Mouse (Mus musculus) liver, postnatal 0 days (tissue): ENCODE measurements around the gene Ccnd3. TPM values are rescaled to one million over a fixed set of nuclear protein-coding genes. Genes with fewer than 3 reads are reported as not detected.

Experiments
- ATAC-seq: fragments of 200-750 bp; cut with Nextera tagmentation; 2 replicates; pipeline ENCODE4 v1.8.0; 2017; ENCODE audit warnings: mild to moderate bottlenecking, moderate library complexity
- DNase-seq: peaks from one replicate; pipeline ENCODE4 v3.0.0-alpha.2; 2016
- H3K27ac ChIP-seq: fragments of 300-500 bp; sonication (generic); 2 replicates; pipeline ENCODE4 v1.5.1; 2014; ENCODE audit warnings: antibody characterized with exemption, moderate library complexity, mild to moderate bottlenecking, low read depth
- H3K27me3 ChIP-seq: fragments of 300-500 bp; sonication (generic); 2 replicates; pipeline ENCODE4 v1.6.1; 2014; ENCODE audit warnings: low read length, control low read depth, mixed read lengths; ENCODE audit not compliant: insufficient read depth
- H3K36me3 ChIP-seq: fragments of 300-500 bp; sonication (generic); replicated peaks from 2 replicates; pipeline ENCODE4 v1.6.1; 2014; ENCODE audit warnings: mild to moderate bottlenecking, control low read depth, low read length, moderate library complexity, mixed read lengths; ENCODE audit not compliant: insufficient read depth
- H3K4me1 ChIP-seq: fragments of 300-500 bp; sonication (generic); 2 replicates; pipeline ENCODE4 v1.6.1; 2014; ENCODE audit warnings: antibody characterized with exemption, mild to moderate bottlenecking, control low read depth; ENCODE audit not compliant: insufficient read depth
- H3K4me2 ChIP-seq: fragments of 300-500 bp; sonication (generic); 2 replicates; pipeline ENCODE4 v1.6.1; 2014; ENCODE audit warnings: low read depth, mild to moderate bottlenecking, low read length, moderate library complexity, mixed read lengths
- H3K4me3 ChIP-seq: fragments of 300-500 bp; sonication (generic); 2 replicates; pipeline ENCODE4 v1.5.1; 2014; ENCODE audit warnings: low read depth, low read length
- H3K9ac ChIP-seq: fragments of 300-500 bp; sonication (generic); replicated peaks from 2 replicates; pipeline ENCODE4 v1.6.1; 2014; ENCODE audit warnings: mild to moderate bottlenecking, moderate library complexity
- H3K9me3 ChIP-seq: fragments of 300-500 bp; sonication (generic); 2 replicates; pipeline ENCODE4 v1.6.1; 2016; ENCODE audit warnings: mild to moderate bottlenecking, control low read depth, low read length, mixed read lengths
- CTCF ChIP-seq: sonication (generic); IDR thresholded peaks from 2 replicates; pipeline ENCODE4 v1.5.1; 2016; ENCODE audit warnings: antibody characterized with exemption, low read depth
- EP300 ChIP-seq: IDR thresholded peaks from 2 replicates; pipeline ENCODE4 v1.6.1; 2016; ENCODE audit warnings: antibody characterized with exemption, low read depth, mild to moderate bottlenecking
- WGBS: fragments of 180-500 bp; shearing (Covaris S2); extraction: QIAGEN DNeasy Blood & Tissue Kit; methylation state at CpG from one replicate; pipeline ENCODE4 v1.1.7; 2014; ENCODE audit not compliant: insufficient replicate concordance; 5-methylcytosine and 5-hydroxymethylcytosine counted together
- polyA plus RNA-seq: library from polyadenylated mRNA; unstranded; fragments of >200 nt; fragmentation: Nextera tagmentation; extraction: Ambion mirVana; gene quantifications from 2 replicates; pipeline ENCODE4 v1.2.1, GENCODE M21; 2015

The Ccnd3 gene
- polyA plus RNA-seq, 1 experiment from 2014 or later = 249 TPM

DNA sequence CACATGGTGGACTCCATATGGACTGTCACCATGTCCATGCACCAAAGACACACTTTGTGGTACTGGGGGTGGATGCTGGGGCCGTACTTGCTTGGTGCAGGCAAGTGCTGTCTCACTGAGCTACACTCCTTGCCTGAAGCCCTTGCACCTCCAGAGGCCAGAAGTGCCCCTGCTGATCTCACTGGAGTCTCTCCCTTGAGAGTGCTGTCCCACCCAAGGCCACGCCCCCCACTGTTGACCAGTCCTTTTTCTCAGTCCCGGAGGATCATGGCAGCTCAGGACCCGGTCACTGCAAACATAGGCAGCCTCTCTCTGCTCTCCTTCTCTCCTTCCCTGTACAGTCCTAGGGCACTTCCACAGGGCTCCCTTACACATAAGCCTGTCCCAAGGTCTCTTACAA, 30.6 kb upstream of the Ccnd3 start:
- H3K27me3 ChIP-seq = no peaks in the 10 kb centered on the region
- TF ChIP-seq EP300 (no peak), CTCF (no peak)
- no peak overlapping the region for H3K9ac ChIP-seq
- no peak for DNase-seq
- H3K4me3 ChIP-seq = no peak overlapping the region
- H3K4me2 ChIP-seq = no peak overlapping the region
- no peaks in the 10 kb centered on the region for H3K36me3 ChIP-seq
- WGBS = 76% methylated on average over 4 of the region's 4 CpGs
- H3K9me3 ChIP-seq = no peaks in the 10 kb centered on the region
- ATAC-seq = no peak
- H3K4me1 ChIP-seq = peaks cover 12% of the 10 kb centered on the region
- no peak overlapping the region for H3K27ac ChIP-seq

GRCm38 (mm10) chr17:47475181-47475580, 29.7 kb upstream of the Ccnd3 start:
- Histone ChIP-seq H3K4me3 (no peak overlapping the region), H3K27ac (no peak overlapping the region), H3K9ac (no peak overlapping the region), H3K27me3 (no peaks in the 10 kb centered on the region), H3K36me3 (no peaks in the 10 kb centered on the region), H3K9me3 (no peaks in the 10 kb centered on the region), H3K4me1 (peaks cover 12% of the 10 kb centered on the region), H3K4me2 (no peak overlapping the region)
- no peak for DNase-seq
- no peak for TF ChIP-seq CTCF
- WGBS = 80% methylated on average over 4 of the region's 4 CpGs
- no peak for ATAC-seq

DNA sequence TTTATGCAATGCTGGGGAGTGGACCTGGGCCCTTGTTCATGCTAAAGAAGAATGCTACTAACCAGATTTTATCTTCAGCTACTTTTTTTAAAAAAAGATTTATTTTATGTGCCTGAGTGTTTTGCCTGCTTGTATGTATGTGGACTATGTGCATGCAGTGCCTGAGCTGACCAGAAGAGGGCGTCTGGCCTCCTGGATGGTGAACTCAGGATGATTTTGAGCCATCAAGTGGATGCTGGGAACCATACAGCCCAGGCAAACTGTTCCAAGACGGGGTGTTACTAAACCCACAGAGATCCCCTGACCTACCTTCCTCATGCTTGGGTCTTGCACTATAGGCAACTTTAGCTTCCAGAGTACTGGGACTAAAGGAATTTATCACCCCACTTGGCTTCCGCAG, 29.1 kb upstream of the Ccnd3 start:
- Histone ChIP-seq H3K36me3 (no peaks in the 10 kb centered on the region), H3K4me1 (peaks cover 12% of the 10 kb centered on the region), H3K27me3 (no peaks in the 10 kb centered on the region), H3K9me3 (no peaks in the 10 kb centered on the region), H3K4me2 (no peak overlapping the region), H3K4me3 (no peak overlapping the region), H3K9ac (no peak overlapping the region), H3K27ac (no peak overlapping the region)
- ATAC-seq (no peak), DNase-seq (peak; percentile 63)
- TF ChIP-seq CTCF = peak; percentile 73
- no peak for TF ChIP-seq EP300
- WGBS = 64% methylated on average over 3 of the region's 3 CpGs

- 60% methylated on average over 3 of the region's 3 CpGs for WGBS
- Histone ChIP-seq H3K9me3 (no peaks in the 10 kb centered on the region), H3K9ac (no peak overlapping the region), H3K4me1 (peaks cover 5% of the 10 kb centered on the region), H3K27ac (no peak overlapping the region), H3K36me3 (no peaks in the 10 kb centered on the region), H3K4me2 (no peak overlapping the region), H3K27me3 (no peaks in the 10 kb centered on the region), H3K4me3 (no peak overlapping the region)
- DNase-seq = no peak
- no peak for TF ChIP-seq CTCF
- no peak for ATAC-seq
Observed at GRCm38 (mm10) chr17:47479887-47480286, 25.0 kb upstream of the Ccnd3 start.

- peak; percentile 88 for DNase-seq
- 34% methylated on average over 2 of the region's 2 CpGs for WGBS
- Histone ChIP-seq H3K9me3 (no peaks in the 10 kb centered on the region), H3K27me3 (no peaks in the 10 kb centered on the region), H3K9ac (no peak overlapping the region), H3K27ac (no peak overlapping the region), H3K36me3 (no peaks in the 10 kb centered on the region), H3K4me2 (no peak overlapping the region), H3K4me1 (peaks cover 14% of the 10 kb centered on the region), H3K4me3 (no peak overlapping the region)
- ATAC-seq = no peak
- TF ChIP-seq EP300 (no peak), CTCF (peak; percentile 94)
Observed at GRCm38 (mm10) chr17:47482401-47482800, 22.4 kb upstream of the Ccnd3 start.

DNA sequence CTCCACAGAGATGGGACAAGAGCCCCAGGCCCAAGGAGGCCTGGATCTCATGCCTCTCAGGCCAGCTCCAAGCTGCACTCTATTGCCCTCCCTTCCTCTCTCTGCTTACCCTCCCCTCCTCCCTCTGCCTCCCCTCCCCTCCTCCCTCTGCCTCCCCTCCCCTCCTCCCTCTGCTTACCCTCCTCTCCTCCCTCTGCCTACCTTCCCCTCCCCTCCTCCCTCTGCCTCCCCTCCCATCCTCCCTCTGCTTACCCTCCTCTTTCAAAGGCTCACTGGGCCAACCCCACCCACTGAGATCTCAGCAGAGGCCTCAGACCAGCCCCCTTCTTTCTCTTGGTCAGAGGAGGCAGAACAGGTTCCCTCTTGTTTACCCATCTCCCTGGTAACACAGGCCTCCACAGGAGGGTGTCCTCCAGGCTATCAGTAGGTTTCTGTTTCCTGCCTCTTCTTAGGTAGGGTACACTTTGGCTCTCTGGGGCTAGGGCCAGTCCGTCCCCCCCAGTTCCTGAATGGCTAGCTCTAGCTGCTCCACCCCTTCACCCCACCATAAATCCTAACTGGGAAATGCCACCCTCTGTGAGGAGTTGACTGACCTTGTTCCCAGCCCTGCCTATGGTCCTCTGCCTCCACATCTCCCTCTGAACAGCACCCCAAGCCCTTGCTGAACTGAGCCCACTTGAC, 20.5 kb upstream of the Ccnd3 start:
- no peak overlapping the region for H3K4me3 ChIP-seq
- peaks cover 17% of the 10 kb centered on the region for H3K4me1 ChIP-seq
- H3K4me2 ChIP-seq = no peak overlapping the region
- 8% methylated on average over 1 of the region's 1 CpGs for WGBS
- H3K36me3 ChIP-seq = peaks cover 12% of the 10 kb centered on the region
- DNase-seq (no peak), ATAC-seq (peak; percentile 57)
- TF ChIP-seq CTCF (no peak), EP300 (no peak)
- no peak overlapping the region for H3K9ac ChIP-seq
- H3K27me3 ChIP-seq = no peaks in the 10 kb centered on the region
- no peaks in the 10 kb centered on the region for H3K9me3 ChIP-seq
- peak overlapping the region; percentile 7 for H3K27ac ChIP-seq

DNA sequence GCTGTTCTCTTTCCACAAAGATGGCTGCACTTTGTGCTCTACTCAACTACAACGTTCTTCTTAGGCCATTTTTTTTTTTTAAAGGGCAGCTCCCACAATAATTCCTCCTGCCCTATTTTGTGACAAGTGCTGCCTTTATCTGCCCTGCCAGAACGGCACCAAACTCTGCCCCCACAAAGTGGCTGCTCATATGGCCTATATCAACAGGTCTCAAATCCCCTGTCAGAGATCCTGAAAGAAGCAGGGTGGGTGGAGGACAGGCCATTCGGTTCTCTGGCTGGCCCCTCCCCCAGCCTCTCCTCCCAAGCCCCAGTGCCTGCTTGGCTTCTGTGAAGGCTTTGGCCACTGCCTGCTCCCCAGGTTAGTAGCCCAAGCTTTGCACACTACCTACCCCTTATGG, 19.9 kb upstream of the Ccnd3 start:
- no peak for TF ChIP-seq CTCF
- no peak for TF ChIP-seq EP300
- Histone ChIP-seq H3K9me3 (no peaks in the 10 kb centered on the region), H3K27ac (peak overlapping the region; percentile 7), H3K4me1 (peaks cover 17% of the 10 kb centered on the region), H3K4me3 (no peak overlapping the region), H3K9ac (no peak overlapping the region), H3K36me3 (peaks cover 18% of the 10 kb centered on the region), H3K4me2 (no peak overlapping the region), H3K27me3 (no peaks in the 10 kb centered on the region)
- DNase-seq (no peak), ATAC-seq (peak; percentile 33)
- WGBS = 16% methylated on average over 3 of the region's 3 CpGs
